Mouse (Mus musculus): ENCODE data around the gene Hipk2. TPM values are rescaled to one million over a fixed set of nuclear protein-coding genes. Genes with fewer than 3 reads are reported as not detected.

The Hipk2 gene
- polyA plus RNA-seq, 1 experiment = 34.3 TPM

DNA sequence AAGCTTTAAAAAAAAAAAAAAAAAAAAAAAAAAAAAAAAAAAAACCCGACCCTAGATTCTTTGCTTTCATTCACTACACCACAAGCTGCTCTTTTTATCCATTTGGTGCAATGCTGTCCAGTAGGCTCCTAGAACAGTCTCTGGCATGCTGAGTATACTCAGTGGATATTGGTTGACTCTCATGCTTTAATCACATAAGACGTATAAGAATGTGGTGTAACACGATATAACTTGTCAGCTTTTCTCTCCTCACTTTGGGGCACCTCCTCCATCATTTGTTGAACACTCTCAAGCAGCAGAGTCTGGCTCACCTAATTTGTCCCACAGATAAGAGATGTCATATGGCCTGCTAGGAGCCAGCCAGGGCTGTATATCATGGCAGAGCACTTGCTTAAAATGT lies 12.4 kb downstream of the Hipk2 start:
- 66% methylated on average over 3 of the region's 3 CpGs for WGBS
- no peak for DNase-seq
- Histone ChIP-seq H3K4me1 (ENCODE audit: control insufficient read depth, insufficient read depth, low read length) (no peaks in the 10 kb centered on the region), H3K27ac (ENCODE audit: insufficient read depth, low read length) (no peak overlapping the region), H3K27me3 (ENCODE audit: control insufficient read depth, insufficient read depth, low read length) (no peaks in the 10 kb centered on the region), H3K4me3 (replicated peaks; ENCODE audit: insufficient read depth, low read depth, low read length) (no peak overlapping the region)
- TF ChIP-seq POLR2A (IDR thresholded peaks at IDR 0.05; ENCODE audit: borderline replicate concordance, insufficient read depth, low read length) (no peak), CTCF (IDR thresholded peaks at IDR 0.05; ENCODE audit: borderline replicate concordance, insufficient read depth, low read depth, low read length) (no peak)

DNA sequence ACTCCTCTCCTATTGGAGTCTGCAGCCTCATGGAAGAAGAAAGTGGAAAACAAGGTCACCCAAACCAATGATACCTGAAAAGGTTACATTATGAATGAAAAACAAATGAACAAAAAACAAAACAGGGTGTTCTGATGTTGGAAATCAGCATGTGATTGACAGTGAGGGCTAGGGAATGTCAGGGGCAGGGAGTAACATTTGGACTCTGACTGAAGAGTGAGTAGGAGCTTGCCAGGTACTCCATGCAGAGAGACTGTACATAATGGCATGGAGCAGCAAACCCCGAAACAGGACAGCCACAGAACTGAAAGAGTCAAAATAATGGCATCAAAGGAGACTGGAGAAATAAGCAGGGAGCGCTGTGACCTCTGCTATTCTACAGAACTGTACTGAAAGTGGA lies 15.7 kb downstream of the Hipk2 start:
- H3K27ac ChIP-seq (ENCODE audit: insufficient read depth, low read length) = no peak overlapping the region
- H3K4me1 ChIP-seq (ENCODE audit: control insufficient read depth, insufficient read depth, low read length) = no peaks in the 10 kb centered on the region
- TF ChIP-seq CTCF (IDR thresholded peaks at IDR 0.05; ENCODE audit: borderline replicate concordance, insufficient read depth, low read depth, low read length) (no peak), POLR2A (IDR thresholded peaks at IDR 0.05; ENCODE audit: borderline replicate concordance, insufficient read depth, low read length) (no peak)
- H3K27me3 ChIP-seq (ENCODE audit: control insufficient read depth, insufficient read depth, low read length) = no peaks in the 10 kb centered on the region
- H3K4me3 ChIP-seq (replicated peaks; ENCODE audit: insufficient read depth, low read depth, low read length) = no peak overlapping the region
- DNase-seq = no peak
- WGBS = 84% methylated on average over 2 of the region's 2 CpGs

DNA sequence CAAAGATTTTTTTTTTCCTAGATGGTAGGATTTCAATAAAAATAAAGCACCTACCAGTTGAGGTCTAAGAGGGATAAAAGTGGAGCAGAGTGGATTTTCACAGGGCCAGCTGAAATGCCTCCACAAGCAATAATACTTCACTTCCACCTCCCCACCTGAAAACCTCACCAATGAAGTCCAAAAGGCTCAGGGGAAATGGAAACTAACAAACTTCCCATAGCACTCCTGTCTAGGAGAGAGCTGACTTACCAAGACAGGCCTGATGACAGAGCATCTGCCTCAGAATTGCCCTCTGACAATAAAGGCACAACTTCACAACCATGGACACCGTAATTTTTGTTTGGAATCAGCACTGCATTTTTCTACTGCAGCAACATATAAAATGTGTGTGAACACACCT lies 16.1 kb downstream of the Hipk2 start:
- Histone ChIP-seq H3K27me3 (ENCODE audit: control insufficient read depth, insufficient read depth, low read length) (no peaks in the 10 kb centered on the region), H3K27ac (ENCODE audit: insufficient read depth, low read length) (no peak overlapping the region), H3K4me1 (ENCODE audit: control insufficient read depth, insufficient read depth, low read length) (peaks cover under 1% of the 10 kb centered on the region; the same call in 1 of the 2 replicates), H3K4me3 (replicated peaks; ENCODE audit: insufficient read depth, low read depth, low read length) (no peak overlapping the region)
- no peak for DNase-seq
- WGBS = 91% methylated on average over 1 of the region's 1 CpGs
- TF ChIP-seq POLR2A (IDR thresholded peaks at IDR 0.05; ENCODE audit: borderline replicate concordance, insufficient read depth, low read length) (no peak), CTCF (IDR thresholded peaks at IDR 0.05; ENCODE audit: borderline replicate concordance, insufficient read depth, low read depth, low read length) (no peak)

DNA sequence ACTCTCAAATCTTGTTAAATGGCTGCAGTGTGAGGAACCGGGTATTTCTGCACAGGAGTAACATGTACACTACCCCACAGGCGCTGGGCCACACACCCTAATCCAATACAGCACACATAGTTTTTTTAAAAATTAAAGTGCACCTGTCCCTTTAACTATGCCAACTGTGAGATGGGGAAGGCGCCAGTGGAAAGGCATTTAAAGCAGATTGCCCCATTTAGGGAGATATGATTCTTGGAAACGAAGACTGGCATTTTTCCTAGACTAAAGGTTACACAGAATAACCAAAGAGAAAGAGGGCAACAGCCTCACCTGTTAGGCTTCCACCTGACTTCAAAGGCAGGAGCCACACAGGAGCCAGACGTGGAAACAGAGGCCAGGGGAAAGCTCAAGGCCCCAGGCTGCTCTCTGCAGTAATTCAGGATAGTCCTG lies 22.4 kb downstream of the Hipk2 start:
- no peak overlapping the region for H3K27ac ChIP-seq (ENCODE audit: insufficient read depth, low read length)
- no peak overlapping the region for H3K4me3 ChIP-seq (replicated peaks; ENCODE audit: insufficient read depth, low read depth, low read length)
- no peak for TF ChIP-seq CTCF (IDR thresholded peaks at IDR 0.05; ENCODE audit: borderline replicate concordance, insufficient read depth, low read depth, low read length)
- no peak for TF ChIP-seq POLR2A (IDR thresholded peaks at IDR 0.05; ENCODE audit: borderline replicate concordance, insufficient read depth, low read length)
- H3K27me3 ChIP-seq (ENCODE audit: control insufficient read depth, insufficient read depth, low read length) = no peaks in the 10 kb centered on the region
- H3K4me1 ChIP-seq (ENCODE audit: control insufficient read depth, insufficient read depth, low read length) = peaks cover 18% of the 10 kb centered on the region
- 12% methylated on average over 5 of the region's 5 CpGs for WGBS
- DNase-seq = peak; percentile 61 to 86

DNA sequence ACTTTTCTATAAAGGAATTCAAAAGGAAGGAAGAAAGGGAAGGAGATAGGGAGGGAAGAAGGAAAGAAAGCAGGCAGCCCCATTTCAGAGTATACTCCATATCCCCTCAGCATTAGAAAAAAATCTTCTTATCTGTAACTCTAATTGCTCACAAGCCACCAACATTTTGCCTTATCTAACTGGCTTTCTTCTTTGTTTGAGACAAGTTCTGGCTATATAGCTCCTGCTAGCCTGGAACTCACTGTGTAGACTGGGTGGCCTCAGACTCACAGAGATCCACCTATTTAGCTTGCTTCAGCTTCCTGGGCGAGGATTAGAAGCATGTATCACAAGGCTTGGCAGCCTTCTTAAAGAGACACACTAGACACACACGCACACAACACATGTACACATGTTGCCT lies 24.2 kb downstream of the Hipk2 start:
- Histone ChIP-seq H3K27me3 (ENCODE audit: control insufficient read depth, insufficient read depth, low read length) (no peaks in the 10 kb centered on the region), H3K4me1 (ENCODE audit: control insufficient read depth, insufficient read depth, low read length) (peaks cover 18% of the 10 kb centered on the region), H3K4me3 (replicated peaks; ENCODE audit: insufficient read depth, low read depth, low read length) (no peak overlapping the region), H3K27ac (ENCODE audit: insufficient read depth, low read length) (no peak overlapping the region)
- TF ChIP-seq CTCF (IDR thresholded peaks at IDR 0.05; ENCODE audit: borderline replicate concordance, insufficient read depth, low read depth, low read length) = no peak
- no peak for TF ChIP-seq POLR2A (IDR thresholded peaks at IDR 0.05; ENCODE audit: borderline replicate concordance, insufficient read depth, low read length)
- no peak for DNase-seq
- 81% methylated on average over 2 of the region's 2 CpGs for WGBS

DNA sequence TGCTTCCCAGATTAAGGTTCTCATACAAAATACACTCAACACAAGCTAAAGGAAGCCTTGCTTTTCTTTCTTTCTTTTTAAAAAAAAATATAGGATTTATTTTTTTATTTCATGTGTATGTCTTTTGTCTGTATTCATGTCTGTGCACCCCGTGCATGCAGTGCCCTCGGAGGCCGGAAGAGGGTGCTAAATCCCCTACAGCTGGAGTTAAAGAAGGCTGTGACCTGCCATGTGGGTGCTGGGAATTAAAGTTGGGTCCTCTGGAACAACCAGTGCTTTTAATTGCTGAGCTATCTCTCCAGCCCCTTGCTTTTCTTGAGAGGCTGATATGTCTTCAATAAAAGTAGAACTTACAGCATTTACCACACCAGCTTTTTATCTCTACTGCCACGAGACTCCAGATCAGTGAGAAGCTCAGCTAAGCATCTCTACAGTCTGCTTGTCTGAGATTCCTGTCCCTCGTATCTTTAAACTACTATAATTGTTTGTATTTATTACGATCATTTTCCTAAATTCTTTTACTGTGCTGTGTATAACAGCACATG lies 25.2 kb downstream of the Hipk2 start:
- H3K27ac ChIP-seq (ENCODE audit: insufficient read depth, low read length) = no peak overlapping the region
- H3K4me1 ChIP-seq (ENCODE audit: control insufficient read depth, insufficient read depth, low read length) = peaks cover 21% of the 10 kb centered on the region
- WGBS = 96% methylated on average over 6 of the region's 6 CpGs
- H3K27me3 ChIP-seq (ENCODE audit: control insufficient read depth, insufficient read depth, low read length) = no peaks in the 10 kb centered on the region
- no peak for TF ChIP-seq POLR2A (IDR thresholded peaks at IDR 0.05; ENCODE audit: borderline replicate concordance, insufficient read depth, low read length)
- no peak for TF ChIP-seq CTCF (IDR thresholded peaks at IDR 0.05; ENCODE audit: borderline replicate concordance, insufficient read depth, low read depth, low read length)
- H3K4me3 ChIP-seq (replicated peaks; ENCODE audit: insufficient read depth, low read depth, low read length) = no peak overlapping the region
- DNase-seq = no peak

DNA sequence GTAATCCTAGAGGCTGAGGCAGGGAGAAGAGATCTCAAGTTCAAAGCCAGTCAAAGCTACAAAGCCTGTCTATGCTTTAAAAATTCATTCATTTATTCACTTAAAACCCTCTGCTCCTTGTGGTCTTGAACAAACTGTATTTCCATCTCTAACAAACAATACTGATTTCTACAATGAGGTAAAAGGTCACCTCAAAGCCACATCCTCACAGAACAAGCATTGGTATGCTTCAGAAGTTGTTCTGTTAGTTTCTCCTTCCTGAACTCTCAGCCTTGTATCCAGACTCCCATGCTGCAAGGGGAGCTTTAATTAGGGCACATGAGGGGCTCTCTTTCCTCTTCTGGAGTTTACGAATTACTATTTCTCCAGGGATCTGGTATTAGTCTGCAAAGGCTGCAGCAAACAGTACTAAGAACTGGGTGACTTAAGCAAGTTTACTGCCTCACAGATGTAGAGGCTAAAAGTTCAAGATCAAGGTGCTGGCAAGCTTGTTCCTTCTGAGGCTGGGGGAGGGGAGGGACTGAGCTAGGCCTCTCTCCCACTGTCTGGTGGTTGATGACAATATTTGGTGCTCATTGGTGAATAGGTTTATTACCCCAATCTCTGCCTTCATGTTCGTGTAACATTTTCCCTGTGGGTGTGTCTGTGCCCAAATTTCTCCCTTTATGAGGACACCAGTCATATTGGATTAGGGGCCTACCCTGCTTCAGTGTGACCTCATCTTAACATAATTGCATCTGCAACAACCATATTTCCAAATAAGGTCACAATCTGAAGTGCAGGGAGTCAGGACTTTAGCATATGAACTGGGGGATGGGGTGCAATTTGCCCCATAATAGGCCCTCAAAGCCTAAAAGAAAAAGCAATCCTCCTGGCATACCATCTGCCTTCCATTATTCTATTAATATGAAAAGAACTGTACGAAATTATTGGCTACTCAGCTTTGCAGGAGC lies 27.7 kb downstream of the Hipk2 start:
- Histone ChIP-seq H3K4me1 (ENCODE audit: control insufficient read depth, insufficient read depth, low read length) (peaks cover 18% of the 10 kb centered on the region), H3K27ac (ENCODE audit: insufficient read depth, low read length) (no peak overlapping the region)

More for the DNA sequence above, 27.7 kb downstream of the Hipk2 start:
- 75% methylated on average over 3 of the region's 3 CpGs for WGBS
- TF ChIP-seq CTCF (IDR thresholded peaks at IDR 0.05; ENCODE audit: borderline replicate concordance, insufficient read depth, low read depth, low read length) (no peak), POLR2A (IDR thresholded peaks at IDR 0.05; ENCODE audit: borderline replicate concordance, insufficient read depth, low read length) (no peak)
- Histone ChIP-seq H3K27me3 (ENCODE audit: control insufficient read depth, insufficient read depth, low read length) (no peaks in the 10 kb centered on the region), H3K4me3 (replicated peaks; ENCODE audit: insufficient read depth, low read depth, low read length) (no peak overlapping the region)
- peak in 1 of 2 experiments; percentile 41 for DNase-seq

Measured in cerebellum, adult 2 months (tissue).